Mouse (Mus musculus): ENCODE measurements at regions not wholly inside any gene's neighbourhood (a gene's known extent, or its start where the extent isn't known, plus 50 kb on each side); places are given as distances from the start of the nearest gene placed in this dataset.

- TF ChIP-seq CTCF (IDR thresholded peaks at IDR 0.05; ENCODE audit: control insufficient read depth, insufficient read depth, insufficient replicate concordance, low read depth, low read length) (no peak), POLR2A (IDR thresholded peaks at IDR 0.05; ENCODE audit: control insufficient read depth, low read depth, low read length) (no peak)
Measured at GRCm38 (mm10) chr12:31148417-31149356, 75.0 kb downstream of the Fam110c start.

Measured in testis, adult 2 months (tissue).